Mouse (Mus musculus) adrenal gland, adult 18-20 months (tissue): ENCODE results near the gene F2r. TPM values are rescaled to one million over a fixed set of nuclear protein-coding genes. Genes with fewer than 3 reads are reported as not detected.

ENCODE experiments used
- DNase-seq, 2 experiments: peaks; one replicate each; pipeline ENCODE4 v3.0.0; 2021 to 2022; ENCODE audit warnings: low spot score in 2 of 2
- total RNA-seq, 2 experiments: library from RNA; stranded (reverse); gene quantifications; 1 replicate in 1 of 2; 2 replicates in 1 of 2; pipeline ENCODE4 v1.2.3; 2021

Gene F2r
- total RNA-seq, 2 experiments from 2014 or later, result 91.0 to 163 TPM

- DNase-seq, result no peak
These were observed 15.1 kb upstream of the F2r start for GRCm38 (mm10) chr13:95633384-95633783.

DNA sequence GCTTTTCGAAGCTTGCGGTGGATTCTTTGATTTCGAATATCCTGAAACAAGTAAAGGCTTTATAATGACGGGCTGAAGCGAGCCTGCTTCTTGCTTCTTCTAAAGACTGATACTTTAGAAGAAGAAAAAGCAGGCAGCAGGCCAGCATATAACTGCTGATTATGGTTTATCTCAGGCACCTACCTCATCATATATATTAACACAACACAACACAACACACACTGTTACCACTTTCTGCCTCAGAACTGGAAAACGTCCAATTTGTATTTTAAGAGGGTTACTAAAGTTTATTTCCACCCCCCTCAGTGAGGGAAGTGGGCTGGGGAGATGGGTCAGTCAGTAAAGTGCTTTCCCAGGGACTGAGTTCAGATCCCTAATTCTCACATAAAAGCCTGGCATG is 13.9 kb upstream of the F2r start:
- DNase-seq, result no peak

GRCm38 (mm10) chr13:95630747-95631146 is 12.5 kb upstream of the F2r start:
- no peak for DNase-seq

GRCm38 (mm10) chr13:95629751-95630150 is 11.5 kb upstream of the F2r start:
- DNase-seq, result no peak

GRCm38 (mm10) chr13:95626696-95627095 is 8.4 kb upstream of the F2r start:
- DNase-seq, result no peak

DNA sequence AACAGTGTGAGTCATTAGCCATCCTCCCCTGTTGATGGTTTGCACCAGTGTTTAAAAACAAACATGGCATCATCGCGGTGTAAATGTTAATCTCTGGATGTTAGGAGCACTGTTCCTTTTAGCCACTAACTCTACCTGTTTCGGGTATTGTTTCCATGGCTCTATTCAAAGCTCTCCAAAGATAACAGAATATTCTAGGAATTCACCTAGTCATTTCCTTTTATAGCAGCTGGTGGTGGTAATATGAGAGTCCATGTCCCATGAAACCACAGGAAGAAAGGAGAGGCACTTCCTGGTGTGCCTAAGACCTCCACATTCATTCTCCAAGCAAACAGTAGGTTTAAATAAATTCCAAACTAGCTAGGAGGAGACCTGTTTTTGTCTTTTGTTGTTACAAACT is 4.8 kb upstream of the F2r start:
- DNase-seq, result no peak

DNA sequence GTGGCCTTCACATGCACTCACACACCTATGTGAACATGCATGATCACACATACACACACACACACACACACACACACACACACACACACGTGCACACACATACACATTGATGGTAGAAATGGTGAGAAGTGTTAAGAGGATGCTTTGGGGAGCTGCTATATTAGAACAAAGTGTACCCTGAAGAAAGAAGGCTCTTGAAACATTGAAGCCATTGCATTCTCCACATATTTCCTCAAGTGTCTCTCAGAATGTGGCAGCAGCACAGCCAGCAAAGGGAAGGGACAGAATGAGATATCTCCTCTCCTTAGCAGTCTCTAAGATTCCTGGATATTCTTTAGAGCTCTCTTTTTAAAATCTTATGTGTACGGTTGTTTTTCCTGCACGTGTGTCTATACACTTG is 3.3 kb upstream of the F2r start:
- no peak for DNase-seq

- DNase-seq, result no peak
These were observed 572 bp upstream of the F2r start for GRCm38 (mm10) chr13:95618859-95619258.

- no peak for DNase-seq
These were observed 566 bp downstream of the F2r start for GRCm38 (mm10) chr13:95617671-95618171.

GRCm38 (mm10) chr13:95617082-95617670 is 1.1 kb downstream of the F2r start:
- no peak for DNase-seq

DNA sequence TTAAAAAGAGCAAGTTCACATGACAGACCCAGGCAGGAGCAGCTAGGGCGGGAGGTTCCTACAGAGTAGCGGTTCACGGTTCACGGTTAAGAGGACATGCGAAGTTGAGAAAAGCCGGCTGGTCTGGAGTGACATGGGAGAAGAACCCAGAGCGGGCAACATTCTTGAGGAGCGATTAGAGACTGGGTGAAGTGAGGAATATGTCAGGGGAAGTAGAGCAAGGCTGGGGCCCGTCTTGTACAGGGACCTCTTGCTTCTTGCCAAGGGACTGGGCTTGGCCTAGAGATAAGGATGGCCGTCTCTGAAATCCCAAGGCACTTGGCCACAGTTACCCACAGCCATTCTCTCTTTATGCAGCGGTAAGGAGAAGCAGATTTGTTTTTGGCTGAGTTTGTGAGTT is 1.8 kb downstream of the F2r start:
- no peak for DNase-seq

DNA sequence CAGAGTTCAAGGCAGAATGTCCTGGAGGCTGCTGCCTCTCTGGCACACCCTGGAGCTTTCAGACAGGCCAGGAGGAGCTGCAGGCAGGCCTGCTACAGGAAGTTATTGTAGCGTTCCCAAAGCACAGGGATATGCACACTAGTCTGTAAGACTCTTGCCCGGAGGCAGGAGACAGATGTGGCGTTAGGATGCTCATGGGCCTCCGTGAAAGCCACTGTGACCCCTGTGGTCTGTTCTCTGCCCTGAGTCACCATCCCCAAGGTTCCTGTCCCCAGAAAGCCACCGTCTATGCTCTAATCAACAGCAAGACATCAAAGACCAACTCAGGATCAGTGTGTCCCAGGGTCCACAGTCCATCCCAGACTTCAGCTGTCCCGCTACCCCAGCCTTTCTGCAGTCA is 3.5 kb downstream of the F2r start:
- DNase-seq, result no peak

GRCm38 (mm10) chr13:95612243-95612642 is 6.0 kb downstream of the F2r start:
- DNase-seq, result no peak

- DNase-seq, result no peak
These were observed 6.5 kb downstream of the F2r start for GRCm38 (mm10) chr13:95611752-95612151.

DNA sequence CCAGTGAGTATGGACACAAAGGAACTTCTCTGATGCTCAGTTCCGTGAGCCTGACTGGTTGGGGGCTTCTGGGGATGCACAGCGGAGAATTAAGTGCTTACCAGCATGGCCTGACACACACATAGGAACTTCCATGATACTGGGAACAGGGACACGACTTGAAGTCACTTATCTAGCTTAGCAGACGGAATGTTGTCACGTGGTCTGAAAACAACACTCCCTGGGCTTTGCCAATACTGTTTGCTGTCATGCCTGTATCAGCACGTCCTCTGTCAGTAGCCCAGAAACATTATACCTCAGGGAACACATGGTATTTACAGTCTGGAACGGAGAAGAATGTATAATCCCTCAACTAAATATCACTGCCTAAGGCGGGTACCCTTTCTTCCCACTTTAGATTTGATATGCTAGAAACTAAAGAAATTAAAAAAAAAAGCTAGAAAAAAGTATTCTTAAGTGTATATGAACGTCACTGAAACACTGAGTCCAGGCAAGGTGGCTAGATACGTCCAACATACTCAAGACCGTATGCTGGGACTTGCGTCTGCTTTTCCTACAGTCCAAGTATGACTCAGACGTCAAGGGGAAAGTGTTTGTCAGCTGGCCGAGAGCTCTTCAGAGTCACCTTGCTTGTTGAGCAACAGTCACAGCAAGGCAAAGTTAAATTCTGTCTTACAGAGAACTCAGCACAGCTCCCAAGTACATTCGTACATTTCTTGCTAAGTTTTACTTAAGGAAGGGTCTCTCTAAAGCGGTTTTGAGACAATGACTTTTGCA is 7.3 kb downstream of the F2r start:
- DNase-seq, result no peak

DNA sequence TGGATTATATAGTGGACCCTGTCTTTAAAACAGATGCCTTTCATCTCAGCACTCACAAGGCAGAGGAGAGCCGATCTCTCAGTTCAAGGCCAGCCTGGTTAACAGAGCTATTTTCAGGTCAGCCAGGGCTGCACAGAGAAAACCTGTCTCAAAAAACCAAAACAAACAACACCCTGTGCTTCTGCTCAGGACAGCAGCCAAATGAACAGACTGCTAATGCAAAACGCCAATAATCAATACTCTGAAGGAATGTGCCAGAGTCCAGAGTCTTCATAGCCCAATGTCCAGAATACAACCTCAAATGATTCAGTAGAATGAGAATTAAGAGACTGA is 9.2 kb downstream of the F2r start:
- DNase-seq, result no peak

- DNase-seq, result no peak
These were observed 9.7 kb downstream of the F2r start for GRCm38 (mm10) chr13:95608416-95609087.

DNA sequence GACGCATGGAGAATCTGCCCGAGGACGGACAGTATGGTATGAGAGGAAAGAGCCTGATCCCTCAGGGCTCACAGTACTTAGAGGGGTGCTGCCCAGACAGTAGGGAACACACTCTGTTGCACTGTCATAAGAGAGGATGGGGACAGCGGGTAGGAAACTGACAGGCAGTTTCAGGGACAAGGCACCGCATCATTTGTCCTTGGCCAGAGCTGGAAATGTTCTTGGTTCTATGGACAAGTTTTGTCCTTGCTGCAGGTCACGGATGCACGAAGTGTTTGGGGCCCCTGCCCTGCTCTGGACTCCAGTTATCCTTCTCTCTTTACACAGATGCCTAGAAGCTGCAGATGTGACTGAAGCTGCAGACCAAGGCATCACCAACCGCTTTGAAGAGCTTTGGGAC is 11.3 kb downstream of the F2r start:
- DNase-seq, result no peak

- no peak for DNase-seq
These were observed 14.0 kb downstream of the F2r start for GRCm38 (mm10) chr13:95604288-95604687.

- no peak for DNase-seq
These were observed 18.4 kb downstream of the F2r start for GRCm38 (mm10) chr13:95599833-95600359.

GRCm38 (mm10) chr13:95598232-95598920 is 19.9 kb downstream of the F2r start:
- DNase-seq, result no peak

- no peak for DNase-seq
These were observed 20.7 kb downstream of the F2r start for GRCm38 (mm10) chr13:95597578-95597977.
